Mouse (Mus musculus) heart, embryonic 11.5 days (tissue): ENCODE measurements around the gene Armc8. TPM values are rescaled to one million over a fixed set of nuclear protein-coding genes. Genes with fewer than 3 reads are reported as not detected.

ENCODE experiments used
- ATAC-seq: fragments of 200-750 bp; cut with Nextera tagmentation; replicated peaks from 2 replicates; pipeline ENCODE4 v1.8.0; 2017; ENCODE audit warnings: moderate library complexity; ENCODE audit not compliant: insufficient number of reproducible peaks, low FRiP score, low TSS enrichment
- H3K27ac ChIP-seq: fragments of 300-500 bp; sonication (generic); 2 replicates; pipeline ENCODE4 v1.5.1; 2014; ENCODE audit warnings: mild to moderate bottlenecking, low read depth, low read length
- H3K27me3 ChIP-seq: fragments of 300-500 bp; sonication (generic); 2 replicates; pipeline ENCODE4 v1.6.1; 2014; ENCODE audit warnings: mild to moderate bottlenecking, low read length, mixed read lengths; ENCODE audit not compliant: control insufficient read depth, insufficient read depth
- H3K36me3 ChIP-seq: fragments of 300-500 bp; sonication (generic); 2 replicates; pipeline ENCODE4 v1.6.1; 2014; ENCODE audit warnings: mild to moderate bottlenecking, low read length, moderate library complexity, mixed read lengths; ENCODE audit not compliant: control insufficient read depth, insufficient read depth
- H3K4me1 ChIP-seq: fragments of 300-500 bp; sonication (generic); 2 replicates; pipeline ENCODE4 v1.6.1; 2014; ENCODE audit warnings: low read length; ENCODE audit not compliant: control insufficient read depth, insufficient read depth
- H3K4me2 ChIP-seq: fragments of 300-500 bp; sonication (generic); 2 replicates; pipeline ENCODE4 v1.6.1; 2014; ENCODE audit warnings: mild to moderate bottlenecking, moderate library complexity
- H3K4me3 ChIP-seq: fragments of 300-500 bp; sonication (generic); 2 replicates; pipeline ENCODE4 v1.5.1; 2014; ENCODE audit warnings: low read depth, low read length
- H3K9ac ChIP-seq: fragments of 300-500 bp; sonication (generic); 2 replicates; pipeline ENCODE4 v1.6.1; 2014; ENCODE audit warnings: mild to moderate bottlenecking, low read depth, low read length, moderate library complexity
- H3K9me3 ChIP-seq: fragments of 300-500 bp; sonication (generic); replicated peaks from 2 replicates; pipeline ENCODE4 v1.6.1; 2016; ENCODE audit warnings: low read length; ENCODE audit not compliant: control insufficient read depth
- WGBS: fragments of 180-500 bp; shearing (Covaris S2); extraction: QIAGEN DNeasy Blood & Tissue Kit; methylation state at CpG from one replicate; pipeline ENCODE4 v1.1.7; 2014; ENCODE audit not compliant: insufficient replicate concordance; 5-methylcytosine and 5-hydroxymethylcytosine counted together
- polyA plus RNA-seq: library from polyadenylated mRNA; unstranded; fragments of >200 nt; fragmentation: Nextera tagmentation; extraction: Ambion mirVana; gene quantifications from 2 replicates; pipeline ENCODE4 v1.2.1, GENCODE M21; 2014

Armc8 gene
- polyA plus RNA-seq, 1 experiment from 2014 or later = 24.4 TPM

DNA sequence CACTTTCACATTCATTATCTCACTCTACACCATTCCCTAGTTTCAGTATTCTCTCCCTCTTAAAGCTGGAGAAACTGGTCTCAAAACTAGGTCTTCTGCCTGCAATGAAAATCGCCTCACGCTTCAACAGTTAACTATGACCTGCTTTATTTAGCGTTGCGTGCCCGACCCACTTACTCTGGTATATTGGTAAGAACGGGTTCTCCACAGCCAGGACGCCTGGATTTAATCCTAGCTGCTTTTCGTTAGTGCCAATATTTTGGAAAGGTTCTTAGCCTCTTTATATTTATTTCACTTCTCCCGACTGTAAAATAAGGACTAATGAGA, 335 bp upstream of the Armc8 start:
- no peaks in the 10 kb centered on the region for H3K36me3 ChIP-seq
- peak overlapping the region; percentile 88 for H3K4me2 ChIP-seq
- H3K4me1 ChIP-seq = peaks cover 5% of the 10 kb centered on the region; the same call in 1 of the 2 replicates
- peak overlapping the region; percentile 97 for H3K27ac ChIP-seq
- H3K9me3 ChIP-seq = no peaks in the 10 kb centered on the region
- no peaks in the 10 kb centered on the region; the same call in 1 of the 2 replicates for H3K27me3 ChIP-seq
- peak overlapping the region; percentile 98 for H3K9ac ChIP-seq
- no peak for ATAC-seq
- H3K4me3 ChIP-seq = peak overlapping the region; percentile 57
- 2% methylated on average over 9 of the region's 9 CpGs for WGBS

- 3% methylated on average over 15 of the region's 15 CpGs for WGBS
- peak overlapping the region; percentile 97 for H3K27ac ChIP-seq
- H3K9me3 ChIP-seq = no peaks in the 10 kb centered on the region
- peak overlapping the region; percentile 98 for H3K9ac ChIP-seq
- peaks cover 5% of the 10 kb centered on the region; the same call in 1 of the 2 replicates for H3K4me1 ChIP-seq
- no peaks in the 10 kb centered on the region for H3K36me3 ChIP-seq
- no peaks in the 10 kb centered on the region; the same call in 1 of the 2 replicates for H3K27me3 ChIP-seq
- H3K4me2 ChIP-seq = peak overlapping the region; percentile 88
- ATAC-seq = no peak; the same call in 1 of the 2 replicates
- peak overlapping the region; percentile 57 for H3K4me3 ChIP-seq
Observed at GRCm38 (mm10) chr9:99568023-99568346, 714 bp downstream of the Armc8 start.

DNA sequence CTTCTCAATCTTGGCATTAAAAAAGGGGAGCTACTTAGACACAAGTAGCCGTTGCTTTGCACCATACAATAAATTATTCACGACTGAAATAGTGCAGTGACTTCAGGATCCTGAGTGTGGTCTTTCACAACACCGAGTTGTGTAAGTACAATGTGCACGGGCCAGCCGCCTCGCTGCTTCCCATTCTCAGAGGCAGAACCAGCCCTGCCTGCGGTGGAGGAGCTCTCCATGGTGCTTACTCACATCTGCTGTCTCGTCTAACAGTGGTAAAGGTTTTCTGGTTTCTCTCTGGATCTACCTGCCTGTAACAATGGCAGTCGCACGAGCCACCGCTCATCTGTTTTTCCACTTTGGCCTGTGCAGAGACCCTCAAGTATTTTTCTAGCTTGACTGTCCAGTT, 5.0 kb downstream of the Armc8 start:
- ATAC-seq = no peak
- WGBS = 17% methylated on average over 11 of the region's 11 CpGs
- H3K27me3 ChIP-seq = no peaks in the 10 kb centered on the region

GRCm38 (mm10) chr9:99560389-99560788, 8.3 kb downstream of the Armc8 start:
- ATAC-seq = no peak
- no peak overlapping the region for H3K27ac ChIP-seq
- no peaks in the 10 kb centered on the region for H3K36me3 ChIP-seq
- H3K9me3 ChIP-seq = no peaks in the 10 kb centered on the region
- H3K9ac ChIP-seq = no peak overlapping the region
- WGBS = 95% methylated on average over 3 of the region's 3 CpGs
- peaks cover 4% of the 10 kb centered on the region; the same call in 1 of the 2 replicates for H3K4me1 ChIP-seq
- no peak overlapping the region for H3K4me2 ChIP-seq
- no peaks in the 10 kb centered on the region for H3K27me3 ChIP-seq
- H3K4me3 ChIP-seq = no peak overlapping the region

More for the DNA sequence above, 5.0 kb downstream of the Armc8 start:
- no peak overlapping the region for H3K4me2 ChIP-seq
- peaks cover 5% of the 10 kb centered on the region; the same call in 1 of the 2 replicates for H3K4me1 ChIP-seq
- H3K36me3 ChIP-seq = no peaks in the 10 kb centered on the region
- H3K9me3 ChIP-seq = no peaks in the 10 kb centered on the region
- H3K9ac ChIP-seq = no peak overlapping the region
- H3K4me3 ChIP-seq = no peak overlapping the region
- H3K27ac ChIP-seq = no peak overlapping the region

DNA sequence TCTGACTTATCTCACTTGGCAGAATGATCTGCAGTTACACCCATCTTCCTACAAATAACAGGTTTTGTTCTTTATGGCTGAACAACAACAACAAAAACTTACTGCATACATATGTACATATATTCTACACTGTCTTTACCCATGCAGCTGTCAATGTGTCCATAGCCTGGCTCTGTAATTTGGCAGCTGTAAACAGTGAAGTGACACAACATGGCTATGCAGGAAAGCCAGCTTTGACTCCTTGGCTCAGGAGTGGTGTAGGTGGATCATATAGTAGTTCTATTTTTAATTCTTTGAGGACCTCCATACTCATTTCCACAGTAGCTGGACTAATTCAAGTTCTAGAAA, 9.2 kb downstream of the Armc8 start:
- H3K4me1 ChIP-seq = peaks cover 4% of the 10 kb centered on the region; the same call in 1 of the 2 replicates
- no peak overlapping the region for H3K27ac ChIP-seq
- no peaks in the 10 kb centered on the region for H3K27me3 ChIP-seq
- no peaks in the 10 kb centered on the region for H3K9me3 ChIP-seq
- H3K36me3 ChIP-seq = no peaks in the 10 kb centered on the region
- no peak overlapping the region for H3K4me3 ChIP-seq
- H3K4me2 ChIP-seq = no peak overlapping the region
- no peak for ATAC-seq
- H3K9ac ChIP-seq = no peak overlapping the region

DNA sequence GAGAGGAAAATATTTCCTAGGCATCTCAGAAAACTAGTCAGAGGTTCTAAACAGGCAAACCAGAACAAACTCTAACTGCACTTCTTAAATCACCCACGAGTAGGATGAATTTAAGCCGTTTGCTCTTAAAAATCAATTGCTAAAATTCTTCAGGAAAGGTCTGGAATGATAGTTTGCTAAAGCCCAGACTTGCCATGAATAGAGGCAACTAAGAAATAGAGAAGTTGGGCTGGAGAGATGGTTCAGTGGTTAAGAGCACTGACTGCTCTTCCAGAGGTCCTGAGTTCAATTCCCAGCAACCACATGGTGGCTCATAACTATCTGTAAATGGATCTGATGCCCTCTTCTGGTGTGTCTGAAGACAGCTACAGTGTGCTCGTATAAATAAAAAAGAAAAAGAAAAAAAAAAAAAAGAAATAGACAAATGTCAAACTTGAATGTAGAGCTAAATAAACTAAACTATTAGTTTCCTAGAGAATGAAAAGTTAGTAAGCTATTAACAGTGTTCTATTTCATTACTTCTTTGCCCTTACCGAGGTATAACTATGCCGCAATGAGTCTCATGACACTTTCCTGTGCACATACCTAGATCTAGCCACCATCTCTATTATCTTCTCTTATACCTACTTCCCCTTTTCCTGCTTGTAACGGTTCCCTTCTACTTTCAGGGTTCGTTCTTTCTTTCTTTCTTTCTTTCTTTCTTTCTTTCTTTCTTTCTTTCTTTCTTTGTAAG, 9.7 kb downstream of the Armc8 start:
- WGBS = 81% methylated on average over 7 of the region's 7 CpGs
- no peaks in the 10 kb centered on the region for H3K9me3 ChIP-seq
- no peaks in the 10 kb centered on the region for H3K36me3 ChIP-seq
- no peak overlapping the region for H3K27ac ChIP-seq
- no peak for ATAC-seq
- H3K4me3 ChIP-seq = no peak overlapping the region
- no peak overlapping the region for H3K9ac ChIP-seq
- no peak overlapping the region for H3K4me2 ChIP-seq
- H3K27me3 ChIP-seq = no peaks in the 10 kb centered on the region
- H3K4me1 ChIP-seq = peaks cover 4% of the 10 kb centered on the region; the same call in 1 of the 2 replicates

DNA sequence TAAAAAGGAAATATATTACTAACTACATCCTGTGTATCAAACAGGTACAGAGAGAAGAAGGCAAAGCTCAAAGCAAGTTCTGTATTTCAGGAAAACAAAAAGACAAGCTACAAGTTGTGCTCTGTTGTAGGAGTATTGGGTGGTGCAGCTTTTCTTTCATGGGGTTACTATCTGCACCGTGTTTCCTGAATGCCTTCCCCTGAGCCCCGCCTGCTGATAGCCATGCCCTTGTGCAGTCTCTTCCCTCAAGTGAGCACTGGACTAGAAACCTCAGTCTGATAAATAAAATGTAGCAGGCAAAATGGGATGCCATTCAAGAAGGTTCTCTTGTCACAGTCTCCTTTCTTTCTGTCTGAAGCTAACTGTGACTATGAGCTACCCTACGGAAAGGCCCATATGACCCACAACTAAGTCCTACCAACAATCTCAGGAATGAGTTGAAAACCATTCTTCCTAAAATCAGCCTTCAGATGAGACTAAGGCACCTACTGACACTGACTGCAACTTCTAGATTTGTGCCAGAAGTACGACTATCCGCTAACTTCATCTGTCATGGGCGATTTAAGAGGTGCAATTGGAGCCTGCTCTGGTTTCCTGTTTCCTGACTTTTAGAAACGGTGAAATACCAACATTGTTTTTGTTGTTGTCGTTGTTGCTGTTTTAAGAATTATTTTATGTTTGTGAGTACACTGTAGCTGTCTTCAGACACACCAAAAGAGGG, 11.0 kb downstream of the Armc8 start:
- Histone ChIP-seq H3K27ac (no peak overlapping the region), H3K9ac (no peak overlapping the region), H3K27me3 (no peaks in the 10 kb centered on the region), H3K36me3 (no peaks in the 10 kb centered on the region), H3K9me3 (no peaks in the 10 kb centered on the region), H3K4me3 (no peak overlapping the region), H3K4me2 (no peak overlapping the region), H3K4me1 (peaks cover 4% of the 10 kb centered on the region; the same call in 1 of the 2 replicates)
- 62% methylated on average over 8 of the region's 8 CpGs for WGBS
- no peak for ATAC-seq

DNA sequence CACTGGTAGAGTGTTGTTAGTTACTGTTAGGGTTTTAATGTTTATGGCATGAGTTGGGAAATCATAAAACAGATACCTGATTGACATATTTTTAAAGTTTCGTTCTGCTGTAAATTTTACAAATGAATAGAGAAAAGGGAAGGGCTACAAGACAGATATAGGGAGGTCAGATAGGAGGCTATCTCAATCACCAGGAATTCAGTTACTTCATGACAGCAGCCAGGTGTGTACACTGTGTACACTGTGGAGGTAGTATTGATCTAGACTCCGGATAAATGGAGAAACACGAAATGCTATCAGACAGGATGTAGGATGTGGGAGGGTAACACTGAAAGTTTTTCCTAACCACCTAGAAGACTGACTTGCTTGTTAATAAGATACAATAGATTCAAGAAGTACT, 13.4 kb downstream of the Armc8 start:
- H3K4me2 ChIP-seq = no peak overlapping the region
- no peak overlapping the region for H3K4me3 ChIP-seq
- WGBS = 88% methylated on average over 3 of the region's 3 CpGs
- no peaks in the 10 kb centered on the region for H3K27me3 ChIP-seq
- H3K9ac ChIP-seq = no peak overlapping the region
- no peak for ATAC-seq
- H3K36me3 ChIP-seq = no peaks in the 10 kb centered on the region
- no peak overlapping the region for H3K27ac ChIP-seq
- peaks cover 4% of the 10 kb centered on the region; the same call in 1 of the 2 replicates for H3K4me1 ChIP-seq
- H3K9me3 ChIP-seq = no peaks in the 10 kb centered on the region

- Histone ChIP-seq H3K4me2 (no peak overlapping the region), H3K4me3 (no peak overlapping the region), H3K27me3 (no peaks in the 10 kb centered on the region), H3K36me3 (no peaks in the 10 kb centered on the region), H3K9me3 (no peaks in the 10 kb centered on the region), H3K9ac (no peak overlapping the region), H3K27ac (no peak overlapping the region), H3K4me1 (peaks cover 4% of the 10 kb centered on the region; the same call in 1 of the 2 replicates)
- ATAC-seq = no peak
Observed at GRCm38 (mm10) chr9:99554052-99554451, 14.6 kb downstream of the Armc8 start.
